Mouse (Mus musculus) liver, embryonic 15.5 days (tissue): Measurements from ENCODE around the gene Peli2. TPM values are rescaled to one million over a fixed set of nuclear protein-coding genes. Genes with fewer than 3 reads are reported as not detected.

Experiments used
- ATAC-seq: fragments of 200-750 bp; cut with Nextera tagmentation; 2 replicates; pipeline ENCODE4 v1.8.0; 2017; ENCODE audit warnings: moderate number of reproducible peaks, mild to moderate bottlenecking, moderate library complexity; ENCODE audit not compliant: insufficient read depth
- H3K27ac ChIP-seq: fragments of 300-500 bp; sonication (generic); replicated peaks from 2 replicates; pipeline ENCODE4 v1.5.1; 2015; ENCODE audit warnings: mild to moderate bottlenecking, inconsistent platforms
- H3K27me3 ChIP-seq: fragments of 300-500 bp; sonication (generic); 2 replicates; pipeline ENCODE4 v1.6.1; 2015; ENCODE audit warnings: mild to moderate bottlenecking, inconsistent platforms
- H3K36me3 ChIP-seq: fragments of 300-500 bp; sonication (generic); replicated peaks from 2 replicates; pipeline ENCODE4 v1.6.1; 2015; ENCODE audit warnings: moderate library complexity, mild to moderate bottlenecking, inconsistent platforms
- H3K4me1 ChIP-seq: fragments of 300-500 bp; sonication (generic); replicated peaks from 2 replicates; pipeline ENCODE4 v1.6.1; 2015; ENCODE audit warnings: inconsistent platforms
- H3K4me2 ChIP-seq: fragments of 300-500 bp; sonication (generic); 2 replicates; pipeline ENCODE4 v1.6.1; 2015; ENCODE audit warnings: moderate library complexity, mild to moderate bottlenecking, inconsistent platforms
- H3K4me3 ChIP-seq: fragments of 300-500 bp; sonication (generic); replicated peaks from 2 replicates; pipeline ENCODE4 v1.5.1; 2015; ENCODE audit warnings: mild to moderate bottlenecking, inconsistent platforms
- H3K9ac ChIP-seq: fragments of 300-500 bp; sonication (generic); 2 replicates; pipeline ENCODE4 v1.6.1; 2015; ENCODE audit warnings: moderate library complexity, mild to moderate bottlenecking, inconsistent platforms
- H3K9me3 ChIP-seq: fragments of 300-500 bp; sonication (generic); replicated peaks from 2 replicates; pipeline ENCODE4 v1.6.1; 2016; ENCODE audit warnings: inconsistent platforms
- WGBS: fragments of 180-500 bp; shearing (Covaris S2); methylation state at CpG from one replicate; pipeline ENCODE4 v1.1.7; 2015; ENCODE audit warnings: mixed read lengths; ENCODE audit not compliant: insufficient replicate concordance; 5-methylcytosine and 5-hydroxymethylcytosine counted together
- polyA plus RNA-seq: library from polyadenylated mRNA; unstranded; fragments of >200 nt; fragmentation: Nextera tagmentation; extraction: Ambion mirVana; gene quantifications from 2 replicates; pipeline ENCODE4 v1.2.1, GENCODE M21; 2015

Gene Peli2
- polyA plus RNA-seq, 1 experiment from 2014 or later: 1.1 TPM

DNA sequence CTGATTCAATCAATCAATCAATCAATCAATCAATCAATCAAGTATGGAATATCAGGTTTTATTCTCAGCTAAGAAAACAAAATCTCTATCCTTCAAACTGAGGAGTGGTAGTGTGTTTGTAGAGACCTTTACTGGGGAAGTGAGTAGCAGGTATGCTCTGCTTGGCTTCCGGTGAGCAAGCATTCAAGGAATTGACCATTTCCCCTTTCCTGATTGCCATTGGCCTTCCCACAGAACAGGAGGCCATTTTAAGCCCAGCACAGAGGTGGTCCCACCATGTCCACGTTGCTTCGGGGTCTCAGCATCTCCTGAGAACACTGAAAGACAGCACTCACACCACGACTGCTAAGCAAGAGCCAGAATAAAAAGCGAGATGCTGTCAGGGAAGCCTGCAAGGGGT, 174.8 kb downstream of the Peli2 start:
- no peak overlapping the region for H3K4me2 ChIP-seq
- no peak overlapping the region for H3K9ac ChIP-seq
- no peak for ATAC-seq
- no peaks in the 10 kb centered on the region for H3K36me3 ChIP-seq
- H3K4me3 ChIP-seq: no peak overlapping the region
- no peak overlapping the region for H3K27ac ChIP-seq
- 8% methylated on average over 5 of the region's 5 CpGs for WGBS
- no peaks in the 10 kb centered on the region for H3K27me3 ChIP-seq
- H3K9me3 ChIP-seq: no peaks in the 10 kb centered on the region
- no peaks in the 10 kb centered on the region for H3K4me1 ChIP-seq

DNA sequence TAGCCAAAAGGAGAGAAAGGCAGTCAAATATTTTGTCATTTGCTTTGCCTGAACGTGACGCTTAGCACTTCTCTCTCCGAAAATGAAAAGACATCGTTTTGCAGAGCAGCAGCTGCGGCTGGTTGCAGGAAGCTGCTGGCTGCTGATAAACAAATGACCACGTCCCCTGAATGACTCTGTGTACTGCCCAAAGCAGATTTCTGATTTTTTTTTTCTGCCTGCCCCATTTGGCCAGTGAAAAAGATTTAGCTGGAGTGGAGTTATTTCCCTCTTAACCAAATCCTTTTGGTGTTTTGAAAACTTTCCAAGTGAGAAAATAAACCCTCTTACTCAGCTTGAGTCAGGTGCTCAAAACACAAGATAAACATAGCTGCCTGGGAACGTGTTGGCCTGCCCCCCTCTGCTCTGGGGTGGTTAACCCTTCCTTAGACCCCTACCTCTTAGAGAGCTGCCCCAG, 175.2 kb downstream of the Peli2 start:
- no peaks in the 10 kb centered on the region for H3K9me3 ChIP-seq
- H3K9ac ChIP-seq: no peak overlapping the region
- 0% methylated on average over 7 of the region's 7 CpGs for WGBS
- no peak overlapping the region for H3K4me3 ChIP-seq
- no peaks in the 10 kb centered on the region for H3K4me1 ChIP-seq
- no peaks in the 10 kb centered on the region for H3K27me3 ChIP-seq
- no peak overlapping the region for H3K4me2 ChIP-seq
- no peaks in the 10 kb centered on the region for H3K36me3 ChIP-seq
- H3K27ac ChIP-seq: no peak overlapping the region
- no peak for ATAC-seq

DNA sequence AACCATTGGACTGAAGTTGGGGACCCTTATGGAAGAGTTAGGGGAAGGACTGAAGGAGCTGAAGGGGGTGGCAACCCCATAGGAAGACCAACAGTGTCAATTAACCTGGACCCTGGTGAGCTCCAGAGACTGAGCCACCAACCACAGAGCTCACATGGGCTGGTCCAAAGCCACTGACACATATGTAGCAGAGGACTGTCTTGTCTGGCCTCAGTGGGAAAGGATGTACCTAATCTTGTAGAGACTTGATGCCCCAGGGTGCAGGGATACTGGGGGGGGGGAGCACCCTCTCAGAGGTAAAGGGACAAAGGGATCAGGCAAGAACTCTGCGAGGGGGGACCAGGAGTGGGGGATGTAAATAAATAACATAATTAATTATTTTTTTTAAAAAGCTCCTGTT, 176.2 kb downstream of the Peli2 start:
- H3K27ac ChIP-seq: no peak overlapping the region
- H3K36me3 ChIP-seq: no peaks in the 10 kb centered on the region
- no peaks in the 10 kb centered on the region for H3K4me1 ChIP-seq
- no peak overlapping the region for H3K4me2 ChIP-seq
- no peak overlapping the region for H3K4me3 ChIP-seq
- no peaks in the 10 kb centered on the region for H3K9me3 ChIP-seq
- no peak for ATAC-seq
- no peaks in the 10 kb centered on the region for H3K27me3 ChIP-seq
- WGBS: 67% methylated on average over 1 of the region's 1 CpGs
- no peak overlapping the region for H3K9ac ChIP-seq

DNA sequence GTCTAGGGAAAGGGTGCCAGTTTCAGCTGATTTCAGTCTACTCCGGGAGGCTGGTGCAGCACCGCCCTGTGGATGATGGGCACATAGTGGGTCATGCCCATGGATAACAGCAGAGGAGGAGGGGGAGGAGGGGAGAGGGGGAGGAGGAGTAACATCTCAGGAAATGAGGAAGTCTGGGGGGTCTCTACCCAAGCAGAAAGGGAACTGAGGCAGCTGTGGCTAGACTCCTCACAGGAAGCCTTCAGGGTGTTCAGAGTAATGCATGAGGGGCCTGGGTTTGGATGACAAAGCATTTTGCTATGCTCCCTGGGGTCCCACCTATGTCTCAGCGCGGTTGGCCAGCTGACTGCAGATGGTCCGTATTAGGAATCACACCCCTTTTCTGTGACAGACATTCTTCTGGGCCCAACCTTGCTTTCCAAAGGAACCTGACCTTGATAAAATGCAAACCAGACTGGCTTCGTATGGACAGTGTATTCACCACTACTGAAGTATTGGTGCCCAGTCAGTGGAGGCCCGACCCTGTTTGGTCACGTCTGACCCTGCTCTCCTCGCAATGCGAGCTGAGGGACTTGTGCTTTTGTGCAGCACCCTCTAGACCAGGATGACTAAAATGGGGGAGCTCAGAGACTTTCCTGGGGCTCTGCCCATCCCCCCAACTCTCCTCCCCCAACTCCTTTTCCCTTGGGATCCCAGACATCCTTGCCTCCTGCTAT, 182.0 kb downstream of the Peli2 start:
- Histone ChIP-seq H3K36me3 (no peaks in the 10 kb centered on the region), H3K4me1 (no peaks in the 10 kb centered on the region), H3K9ac (no peak overlapping the region), H3K4me2 (no peak overlapping the region), H3K9me3 (no peaks in the 10 kb centered on the region), H3K27me3 (no peaks in the 10 kb centered on the region), H3K27ac (no peak overlapping the region), H3K4me3 (no peak overlapping the region)
- WGBS: 28% methylated on average over 10 of the region's 10 CpGs
- ATAC-seq: no peak

DNA sequence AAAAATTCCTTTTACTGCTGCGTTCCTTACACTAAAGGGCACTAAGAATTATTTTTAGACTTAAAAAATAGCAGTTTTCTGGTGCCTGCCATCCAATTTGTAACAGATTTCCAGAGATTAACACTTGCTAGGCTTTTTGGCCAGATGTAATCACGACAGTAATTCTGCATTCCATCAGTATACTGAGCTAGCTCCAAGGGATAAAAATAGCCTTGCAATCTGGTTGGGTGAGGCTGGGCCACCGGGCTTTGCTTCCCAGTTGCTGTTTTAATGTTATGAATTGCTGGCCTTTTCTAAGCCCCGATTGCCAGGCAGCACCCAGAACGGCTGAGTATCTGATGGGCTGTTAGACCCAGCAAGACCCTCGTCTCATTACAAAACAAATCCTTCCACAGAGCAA, 182.6 kb downstream of the Peli2 start:
- H3K27me3 ChIP-seq: no peaks in the 10 kb centered on the region
- no peak overlapping the region for H3K27ac ChIP-seq
- no peaks in the 10 kb centered on the region for H3K4me1 ChIP-seq
- 24% methylated on average over 6 of the region's 6 CpGs for WGBS
- H3K9me3 ChIP-seq: no peaks in the 10 kb centered on the region
- no peak overlapping the region for H3K4me2 ChIP-seq
- no peak for ATAC-seq
- no peak overlapping the region for H3K9ac ChIP-seq
- H3K4me3 ChIP-seq: no peak overlapping the region
- H3K36me3 ChIP-seq: no peaks in the 10 kb centered on the region

DNA sequence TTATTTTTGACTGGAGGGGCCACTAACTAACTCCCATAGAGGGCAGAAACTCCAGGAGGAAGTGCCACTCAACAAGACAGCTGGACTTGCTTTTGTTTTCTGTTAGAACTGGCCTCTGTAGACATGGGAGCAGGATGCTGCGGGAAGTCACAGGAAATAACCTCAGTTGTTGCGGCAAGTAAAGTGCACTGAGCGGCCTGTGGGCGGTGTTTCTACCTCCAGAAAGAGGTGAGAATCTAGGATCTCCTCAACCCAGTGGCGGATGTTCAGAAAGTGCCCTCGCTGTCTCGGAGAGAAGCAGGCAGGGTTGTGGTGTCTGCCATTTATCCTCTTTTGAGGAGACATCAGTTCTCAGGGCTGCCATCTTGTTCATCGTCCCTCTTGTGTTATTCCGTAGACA, 183.2 kb downstream of the Peli2 start:
- Histone ChIP-seq H3K4me3 (no peak overlapping the region), H3K27ac (no peak overlapping the region), H3K4me2 (no peak overlapping the region), H3K36me3 (no peaks in the 10 kb centered on the region), H3K9ac (no peak overlapping the region), H3K9me3 (no peaks in the 10 kb centered on the region), H3K4me1 (no peaks in the 10 kb centered on the region), H3K27me3 (no peaks in the 10 kb centered on the region)
- no peak for ATAC-seq
- 25% methylated on average over 9 of the region's 9 CpGs for WGBS

DNA sequence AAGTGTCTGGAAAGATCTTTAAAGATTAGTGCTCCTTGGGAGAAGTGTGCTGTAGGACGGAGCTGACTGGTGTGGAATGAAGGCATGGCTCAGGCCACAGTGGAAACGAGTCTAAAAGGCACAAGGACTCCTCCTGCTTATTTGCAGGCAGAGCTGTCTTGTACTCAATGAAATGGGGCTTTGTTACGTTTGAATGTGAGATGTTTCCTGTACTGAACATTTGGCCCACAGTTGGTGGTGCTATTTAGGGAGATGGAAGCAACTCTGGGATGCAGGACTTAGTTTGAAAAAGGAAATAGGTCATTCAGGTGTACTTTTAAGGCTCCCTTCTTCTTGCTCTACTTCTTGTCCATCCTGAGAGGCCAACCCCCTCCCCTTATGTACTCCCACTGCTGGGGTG, 192.6 kb downstream of the Peli2 start:
- Histone ChIP-seq H3K4me1 (no peaks in the 10 kb centered on the region), H3K9ac (no peak overlapping the region), H3K4me3 (no peak overlapping the region), H3K4me2 (no peak overlapping the region), H3K27me3 (no peaks in the 10 kb centered on the region), H3K9me3 (no peaks in the 10 kb centered on the region), H3K27ac (no peak overlapping the region), H3K36me3 (no peaks in the 10 kb centered on the region)
- WGBS: 46% methylated on average over 3 of the region's 3 CpGs
- ATAC-seq: no peak

DNA sequence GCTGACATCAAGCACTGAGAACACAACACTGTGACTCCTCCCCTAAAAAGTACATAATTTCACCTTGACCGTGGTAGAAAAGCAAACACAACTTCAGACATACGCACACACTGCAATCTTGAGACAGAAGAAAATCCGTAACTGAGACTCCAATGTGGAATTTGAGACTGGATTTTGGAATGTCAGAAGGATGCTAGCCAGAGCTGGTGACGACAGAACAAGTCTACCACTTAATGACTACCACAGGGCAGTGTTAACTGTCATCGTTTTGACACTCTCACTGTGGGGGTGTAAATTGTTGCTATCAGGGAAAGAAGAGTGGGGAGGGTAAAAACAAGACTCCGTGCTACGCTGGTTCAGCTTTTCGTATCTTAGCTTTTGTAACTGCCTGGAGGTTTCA, 195.8 kb downstream of the Peli2 start:
- Histone ChIP-seq H3K9ac (no peak overlapping the region), H3K36me3 (no peaks in the 10 kb centered on the region), H3K27me3 (no peaks in the 10 kb centered on the region), H3K9me3 (no peaks in the 10 kb centered on the region), H3K4me3 (no peak overlapping the region), H3K4me2 (no peak overlapping the region), H3K27ac (no peak overlapping the region), H3K4me1 (no peaks in the 10 kb centered on the region)
- 55% methylated on average over 8 of the region's 8 CpGs for WGBS
- no peak for ATAC-seq

DNA sequence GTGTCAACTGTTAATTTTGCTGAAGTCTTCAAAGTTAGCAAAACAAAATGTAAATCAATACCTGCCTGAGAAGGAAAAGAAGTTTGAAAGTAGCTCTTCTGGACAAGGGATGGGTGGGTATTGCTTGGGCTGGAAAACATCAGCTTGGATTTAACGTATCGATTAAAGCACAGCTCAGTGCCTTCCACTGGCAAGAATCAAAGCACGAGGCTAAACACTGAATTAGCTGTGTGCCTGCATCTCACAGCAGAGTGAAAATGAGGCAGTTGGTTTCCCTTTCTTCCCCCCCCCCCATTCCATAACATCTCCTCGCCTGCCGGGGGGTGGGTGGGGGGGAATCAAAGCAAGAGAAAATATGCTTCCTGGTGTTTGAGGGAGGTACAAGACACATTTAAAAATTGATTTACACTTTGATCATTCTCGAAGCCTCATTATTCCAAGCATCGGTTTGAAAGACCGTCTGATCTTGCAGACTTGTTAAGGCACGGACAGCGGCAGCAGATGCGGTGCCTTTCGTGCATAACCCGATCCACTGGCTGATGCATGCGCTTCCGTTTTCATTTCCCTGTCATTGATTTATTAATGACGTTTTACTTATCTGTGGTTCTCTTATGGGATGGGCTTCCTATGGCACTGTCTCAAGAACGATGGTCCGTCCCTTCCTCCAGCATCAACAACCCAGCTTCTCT, 203.3 kb downstream of the Peli2 start:
- no peaks in the 10 kb centered on the region for H3K4me1 ChIP-seq
- no peak for ATAC-seq
- no peak overlapping the region for H3K27ac ChIP-seq
- H3K9ac ChIP-seq: no peak overlapping the region
- 59% methylated on average over 18 of the region's 18 CpGs for WGBS
- H3K9me3 ChIP-seq: no peaks in the 10 kb centered on the region
- H3K27me3 ChIP-seq: no peaks in the 10 kb centered on the region
- H3K36me3 ChIP-seq: no peaks in the 10 kb centered on the region
- no peak overlapping the region for H3K4me3 ChIP-seq
- H3K4me2 ChIP-seq: no peak overlapping the region

DNA sequence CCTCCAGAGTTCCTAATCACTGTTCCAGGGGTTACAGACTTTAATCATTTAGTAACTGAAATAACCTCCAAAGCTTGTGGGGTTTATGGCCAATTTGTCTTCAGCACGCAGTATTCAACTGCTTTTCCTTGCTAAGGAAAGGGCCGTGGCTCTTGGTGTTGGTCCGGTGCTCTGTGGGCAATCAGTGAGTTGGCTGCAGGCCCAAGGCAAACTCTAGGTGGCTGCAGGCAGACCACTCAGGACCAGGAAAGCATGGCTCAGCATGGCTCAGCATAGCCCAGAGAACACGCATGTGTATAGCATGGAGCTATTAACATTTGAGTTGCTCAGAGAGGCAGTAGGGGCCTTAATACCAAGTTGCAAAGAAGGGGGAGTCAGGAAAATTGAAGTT, 203.8 kb downstream of the Peli2 start:
- H3K9me3 ChIP-seq: no peaks in the 10 kb centered on the region
- H3K27me3 ChIP-seq: no peaks in the 10 kb centered on the region
- H3K27ac ChIP-seq: no peak overlapping the region
- no peak overlapping the region for H3K4me2 ChIP-seq
- H3K4me3 ChIP-seq: no peak overlapping the region
- H3K4me1 ChIP-seq: no peaks in the 10 kb centered on the region
- no peak for ATAC-seq
- no peak overlapping the region for H3K9ac ChIP-seq
- 69% methylated on average over 4 of the region's 4 CpGs for WGBS
- H3K36me3 ChIP-seq: no peaks in the 10 kb centered on the region

DNA sequence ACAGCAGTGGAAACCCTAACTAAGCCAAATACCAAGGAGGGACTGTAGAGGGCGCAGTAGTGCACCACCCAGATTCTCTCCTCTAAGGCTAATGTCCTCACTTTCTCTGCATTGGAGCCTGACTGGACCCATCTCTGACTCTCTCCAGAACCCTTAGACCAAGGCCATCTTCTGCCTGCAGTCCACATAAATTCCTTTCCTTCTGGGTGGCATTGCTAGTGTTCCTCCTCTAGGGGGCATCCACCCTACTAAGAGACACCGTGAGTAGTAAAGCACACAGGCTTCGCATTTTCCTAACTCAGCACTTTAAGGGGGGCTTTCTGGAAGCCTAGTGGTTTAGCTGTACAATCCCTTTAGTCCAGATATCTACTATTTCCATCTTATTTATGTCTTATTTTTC, 207.1 kb downstream of the Peli2 start:
- Histone ChIP-seq H3K9ac (no peak overlapping the region), H3K4me1 (no peaks in the 10 kb centered on the region), H3K4me3 (no peak overlapping the region), H3K27ac (no peak overlapping the region), H3K27me3 (no peaks in the 10 kb centered on the region), H3K4me2 (no peak overlapping the region), H3K36me3 (no peaks in the 10 kb centered on the region), H3K9me3 (no peaks in the 10 kb centered on the region)
- no peak for ATAC-seq
- WGBS: 62% methylated on average over 3 of the region's 3 CpGs
